Mouse (Mus musculus): ENCODE results near the gene Mipol1. TPM values are rescaled to one million over a fixed set of nuclear protein-coding genes. Genes with fewer than 3 reads are reported as not detected.
"Not testable (repeated sequence)": the region's sequence is repeated elsewhere in the genome, so short reads cannot be mapped to it uniquely, and the experiment has no call there.

Gene Mipol1
- 10 to 100 TPM; 10.3 to 13.3 TPM for total RNA-seq (2021)
- long read RNA-seq, experiment 1, transcript Mipol1-201 (11 exons, 2,117 nt): major isoform, 7 of 10 reads
- long read RNA-seq, experiment 1, partial matches to known transcripts: 1 of 10 reads
- long read RNA-seq, experiment 1, other reads (novel, unspliced or antisense): 2 of 10 reads
- long read RNA-seq, experiment 2, partial matches to known transcripts: 0 of 3 reads
- long read RNA-seq, experiment 2, other reads (novel, unspliced or antisense): 0 of 3 reads

DNA sequence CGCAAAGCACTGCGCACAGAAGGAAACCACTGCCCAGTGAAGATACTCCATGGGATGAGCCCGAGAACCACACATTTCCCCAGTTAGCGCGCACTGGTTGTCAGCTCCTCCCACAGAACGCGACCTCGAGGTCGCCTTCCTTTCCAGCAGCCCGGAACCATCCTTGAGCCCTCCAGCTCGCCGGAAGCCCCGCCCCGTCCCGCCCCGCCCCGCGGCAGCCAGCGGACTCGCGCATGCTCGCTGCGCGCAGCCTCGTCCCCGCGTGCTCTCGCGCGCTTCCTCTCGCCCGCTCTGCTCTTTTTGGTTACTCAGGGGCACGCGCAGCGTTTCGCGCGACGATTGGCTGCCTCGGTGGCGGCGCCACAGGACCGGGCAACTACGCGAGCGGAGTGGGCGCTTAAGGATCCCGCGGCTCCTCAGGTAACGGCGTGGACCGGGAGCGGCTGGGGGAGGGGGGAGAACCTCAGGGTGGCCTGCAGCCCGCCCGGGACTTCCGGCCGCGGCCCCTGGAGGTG, at the start of gene Mipol1, which contains the start of gene Prps1l3:
Gene Mipol1, plus strand, starts transcription at position 236 of the 515 bp plus-strand sequence.
Gene Prps1l3, plus strand, starts transcription at position 221 of the 515 bp plus-strand sequence.
- DNase-seq: peak; percentile 89 to 92

DNA sequence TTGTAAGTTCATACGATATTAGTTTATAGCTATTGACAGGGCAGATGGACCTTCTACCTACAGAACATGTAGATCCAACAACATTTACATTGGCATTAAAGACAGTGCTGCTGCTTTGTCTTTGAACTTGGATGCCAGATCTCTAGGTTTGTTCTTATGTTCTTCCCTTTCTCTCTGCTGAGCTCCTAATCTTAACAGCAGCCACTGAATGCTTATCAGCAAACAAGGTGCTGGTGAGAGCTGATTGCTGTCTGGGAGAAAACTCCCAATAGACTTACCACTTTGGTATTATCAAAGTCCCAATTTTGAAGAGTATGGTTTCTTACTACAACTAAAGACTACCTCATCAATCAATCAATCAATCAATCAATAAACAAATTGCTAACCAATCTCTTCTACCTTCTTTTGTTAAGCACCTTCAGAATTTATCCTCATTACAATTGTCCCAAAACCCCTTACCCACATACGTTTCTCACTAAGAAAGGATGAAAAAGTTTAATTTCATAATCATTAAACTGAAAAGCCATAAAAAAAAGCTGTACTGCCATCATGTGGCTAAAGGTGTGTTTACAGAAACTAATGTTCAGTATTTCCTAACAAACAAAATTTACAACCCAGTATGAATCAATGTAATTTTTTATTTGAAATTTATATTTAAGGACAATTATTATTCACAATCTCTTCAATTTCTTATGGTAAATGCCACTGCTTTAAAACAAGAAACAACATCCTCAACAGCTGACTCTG, 45.7 kb upstream of the Mipol1 start:
- DNase-seq: no peak

DNA sequence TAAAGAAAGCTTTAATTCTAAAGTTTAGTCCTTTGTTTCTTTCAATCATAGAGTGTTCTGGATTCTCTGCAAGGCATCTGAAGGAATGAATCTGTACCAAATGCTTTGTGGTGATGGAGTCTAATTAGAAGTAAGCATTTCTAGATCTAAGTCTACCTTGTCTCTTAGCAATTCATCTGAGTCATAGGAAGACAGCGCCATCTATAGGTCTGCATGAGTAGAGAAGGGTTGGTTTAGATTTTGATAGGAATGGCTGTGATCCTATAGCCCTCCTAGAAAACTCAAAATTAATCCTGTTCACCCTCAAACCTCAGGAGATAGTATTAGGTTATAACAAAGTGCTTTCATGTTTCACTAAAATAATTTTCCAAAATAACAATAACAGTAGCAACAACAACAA, 44.8 kb upstream of the Mipol1 start:
- DNase-seq: no peak

DNA sequence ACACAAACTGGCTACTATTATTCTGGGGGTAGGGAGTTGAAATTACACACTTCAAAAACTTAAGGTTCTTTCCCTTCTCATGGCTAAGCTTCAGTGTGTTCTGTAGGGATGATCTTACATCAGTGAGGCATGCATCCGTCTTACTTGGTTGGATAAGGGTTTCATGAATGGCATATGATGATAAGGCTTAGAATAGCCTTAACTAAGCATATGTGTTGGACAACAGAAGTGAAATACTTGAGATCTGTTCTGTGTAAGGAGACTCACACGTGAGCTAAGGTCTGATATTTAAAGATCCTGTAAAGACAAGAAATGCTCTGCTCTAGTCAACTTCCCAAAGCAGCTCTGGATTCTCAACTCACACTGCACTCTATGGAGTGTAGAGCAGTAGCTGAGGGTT, 44.1 kb upstream of the Mipol1 start:
- DNase-seq: no peak

DNA sequence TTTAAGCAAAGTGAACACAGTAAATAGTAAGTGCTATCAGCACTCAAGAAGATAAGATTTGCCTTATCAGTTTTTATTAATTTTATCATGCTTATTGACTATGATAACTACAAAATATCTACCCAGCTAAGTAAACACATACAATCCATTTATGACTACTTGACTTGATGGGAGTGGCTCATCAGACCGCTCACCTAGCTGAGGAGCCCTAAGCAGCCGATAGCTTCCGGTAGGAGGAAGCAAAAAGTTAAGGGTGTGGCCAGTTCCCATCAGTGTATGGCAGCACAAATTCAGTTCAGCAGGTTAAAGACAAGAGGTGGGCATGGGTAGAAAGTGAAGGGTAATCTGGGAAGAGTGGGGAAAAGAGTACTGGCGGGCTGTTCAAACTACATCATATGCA, 43.2 kb upstream of the Mipol1 start:
- DNase-seq: no peak

DNA sequence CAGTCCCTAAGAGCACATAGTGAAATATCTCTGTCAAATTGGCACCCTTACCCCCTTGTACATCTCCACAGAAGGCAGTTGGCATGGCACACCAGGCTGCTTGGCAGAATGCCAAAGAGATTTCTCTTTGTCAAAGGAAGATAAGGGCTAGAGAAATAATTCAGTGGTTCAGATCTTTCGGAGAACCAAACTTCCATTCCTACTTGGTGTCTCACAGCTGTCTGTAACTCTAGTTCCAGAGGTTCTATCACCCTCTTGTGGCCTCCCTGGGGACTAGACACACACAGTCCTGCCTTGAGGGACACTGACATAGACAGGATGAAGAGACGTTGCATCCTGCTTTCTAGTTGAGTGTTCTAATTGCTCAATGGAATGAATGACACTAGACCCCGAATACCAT, 35.6 kb upstream of the Mipol1 start:
- DNase-seq: peak; percentile 32 to 58

DNA sequence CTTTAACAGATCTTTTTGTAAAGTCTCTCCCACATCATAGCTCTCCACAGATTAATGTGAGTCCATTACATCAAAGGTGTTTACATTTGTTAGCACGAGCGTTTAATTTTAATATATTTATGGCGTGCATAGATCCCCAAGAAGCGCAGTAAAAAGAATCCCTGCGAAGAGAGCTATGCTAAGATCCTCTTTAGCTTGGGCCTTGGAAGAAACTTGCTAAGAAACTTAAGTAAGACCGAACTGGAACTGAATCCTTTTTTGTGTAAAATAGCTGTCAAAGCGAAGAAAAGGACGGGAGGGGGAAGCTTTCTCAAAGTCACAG, 34.0 kb upstream of the Mipol1 start:
- DNase-seq: no peak

DNA sequence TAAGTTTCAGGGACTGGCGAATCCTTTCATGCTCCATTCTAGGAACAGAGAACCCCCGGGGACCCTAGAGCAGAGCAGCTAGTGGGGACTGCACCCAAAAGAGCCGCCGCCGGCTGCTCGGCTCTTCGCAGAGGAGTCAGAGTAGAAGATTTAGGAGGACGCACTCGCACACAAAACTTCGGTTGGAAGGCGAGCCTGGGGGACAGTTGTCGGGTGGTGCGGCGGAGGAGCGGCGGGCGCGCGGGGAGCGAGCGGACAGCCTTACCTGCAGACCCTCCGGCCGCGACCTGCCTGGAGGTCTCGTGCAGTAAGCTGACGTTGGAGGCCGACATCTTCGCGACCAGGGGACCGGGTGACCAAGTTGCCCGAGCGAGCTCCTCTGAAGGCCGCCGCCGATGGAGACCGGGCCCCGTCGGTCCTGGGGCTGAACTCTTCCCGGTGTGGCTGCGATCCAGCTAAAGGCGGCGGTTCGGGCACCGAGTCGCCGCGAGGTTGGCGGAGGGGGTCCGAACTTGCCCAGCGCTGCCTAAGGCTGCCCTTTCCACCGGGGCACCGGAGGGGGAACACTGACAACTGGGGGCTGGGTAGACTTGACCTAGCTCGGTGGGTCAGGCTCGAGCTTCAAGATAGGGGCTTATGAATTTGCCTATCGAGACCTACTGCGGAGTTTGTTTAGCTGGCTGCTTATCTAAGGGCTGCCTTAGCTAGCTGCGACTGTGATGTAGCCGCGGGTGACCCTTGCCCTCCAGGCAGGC, 33.4 kb upstream of the Mipol1 start:
- DNase-seq: peak; percentile 49 to 52

DNA sequence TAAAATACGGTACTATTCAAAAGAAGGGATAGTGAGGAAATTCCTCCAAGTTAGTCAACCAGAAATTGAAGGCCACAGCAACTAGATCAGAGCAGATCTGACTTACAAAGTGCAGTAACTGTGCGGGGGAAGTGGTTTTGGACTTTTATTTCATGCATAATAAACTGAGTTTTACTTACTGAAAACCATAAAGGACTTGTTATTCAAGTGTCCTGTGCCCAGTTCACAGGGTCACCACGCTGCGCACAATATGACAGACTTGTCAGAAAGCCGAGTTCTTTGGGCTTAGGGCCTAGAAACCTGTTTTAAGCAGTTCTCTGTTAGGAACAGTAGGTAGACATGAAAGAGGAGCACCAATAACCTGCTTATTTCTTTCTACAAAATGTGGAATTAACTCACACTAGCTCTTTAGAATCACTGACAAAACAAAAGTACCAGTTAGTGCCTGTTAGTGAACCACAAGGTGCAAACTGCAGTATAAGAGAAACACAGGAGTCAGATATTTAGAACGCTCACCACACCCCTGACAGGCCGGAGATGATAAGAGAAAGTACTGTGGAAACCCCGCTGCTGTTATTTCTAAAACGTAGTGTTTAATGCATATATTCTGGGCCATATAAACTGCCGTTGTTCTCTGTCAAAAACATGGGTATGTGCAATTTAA, 32.7 kb upstream of the Mipol1 start, which contains the start of gene Slc25a21:
Gene Slc25a21, minus strand, starts transcription at position 110 of the 664 bp plus-strand sequence.
- no peak for DNase-seq

DNA sequence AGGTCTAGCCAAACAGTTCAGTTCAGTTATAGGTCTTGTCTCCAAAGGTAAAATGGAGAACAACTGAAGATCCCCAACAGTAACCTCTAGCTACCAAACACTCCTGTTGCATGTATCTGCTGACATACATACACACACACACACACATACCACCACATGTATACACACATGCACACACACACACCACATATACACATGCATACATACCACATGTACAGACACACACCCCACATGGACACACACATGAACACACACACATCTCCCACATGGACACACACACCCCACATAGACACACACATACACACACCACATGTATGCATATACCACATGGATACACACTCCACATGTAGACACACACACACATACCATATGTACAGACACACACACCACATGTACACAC, 32.0 kb upstream of the Mipol1 start:
- DNase-seq: no peak

DNA sequence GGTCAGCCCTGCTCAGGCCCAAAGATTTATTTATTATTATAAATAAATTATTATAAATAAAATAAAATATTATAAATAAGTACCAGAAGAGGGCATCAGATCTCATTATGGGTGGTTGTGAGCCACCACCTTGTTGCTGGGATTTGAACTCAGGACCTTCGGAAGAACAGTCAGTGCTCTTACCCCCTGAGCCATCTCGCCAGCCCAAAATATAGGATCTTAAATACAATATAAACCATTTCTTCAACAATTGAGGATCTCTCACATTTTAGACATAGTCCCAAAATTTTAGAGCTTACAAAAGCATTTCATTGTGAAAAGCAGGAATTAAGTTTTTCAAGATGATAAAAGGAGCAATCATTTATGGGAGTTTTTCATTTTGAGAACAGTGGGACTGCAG, 30.8 kb upstream of the Mipol1 start:
- no peak for DNase-seq

DNA sequence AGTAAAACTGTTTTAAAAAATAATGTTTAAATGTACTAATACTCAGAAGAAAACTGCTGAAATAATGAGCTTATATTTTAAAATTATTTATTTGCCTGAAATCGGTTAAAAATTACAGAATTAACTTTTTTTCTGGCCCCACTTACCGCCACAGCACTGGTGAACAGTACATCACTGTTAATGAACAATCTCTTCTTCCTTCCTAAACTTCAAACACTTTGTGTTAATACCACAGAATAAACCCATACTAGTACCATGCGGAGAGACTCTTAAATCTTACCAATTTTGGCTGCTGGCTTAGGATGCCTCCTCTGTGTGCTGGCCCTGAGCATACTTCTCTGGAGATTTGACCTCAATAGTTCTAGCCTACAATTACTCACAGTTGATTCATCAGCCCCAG, 28.3 kb upstream of the Mipol1 start:
- DNase-seq: no peak

DNA sequence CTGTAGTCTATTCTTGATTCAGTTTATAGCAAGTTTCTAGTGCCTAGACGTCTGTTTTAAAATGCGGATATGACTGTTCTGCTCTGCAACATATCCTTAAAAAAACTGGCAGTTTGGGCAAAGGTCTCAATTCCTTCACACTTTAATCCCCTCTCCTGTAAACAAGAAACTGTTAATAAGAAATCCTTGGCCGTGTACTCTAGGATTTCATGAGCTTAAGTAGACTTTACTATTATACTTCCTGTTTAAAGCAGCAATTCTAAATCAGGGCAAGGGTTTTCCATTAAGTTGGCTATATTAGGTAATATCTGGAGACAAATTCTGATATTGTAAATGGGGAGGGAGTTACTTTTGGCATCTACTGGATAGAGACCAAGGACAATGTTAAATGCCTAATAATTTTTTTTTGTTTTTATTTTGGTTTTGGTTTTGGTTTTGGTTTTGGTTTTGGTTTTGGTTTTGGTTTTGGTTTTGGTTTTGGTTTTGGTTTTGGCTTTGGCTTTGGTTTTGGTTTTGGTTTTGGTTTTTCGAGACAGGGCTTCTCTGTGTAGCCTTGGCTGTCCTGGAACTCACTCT, 25.9 kb upstream of the Mipol1 start:
- no peak for DNase-seq

DNA sequence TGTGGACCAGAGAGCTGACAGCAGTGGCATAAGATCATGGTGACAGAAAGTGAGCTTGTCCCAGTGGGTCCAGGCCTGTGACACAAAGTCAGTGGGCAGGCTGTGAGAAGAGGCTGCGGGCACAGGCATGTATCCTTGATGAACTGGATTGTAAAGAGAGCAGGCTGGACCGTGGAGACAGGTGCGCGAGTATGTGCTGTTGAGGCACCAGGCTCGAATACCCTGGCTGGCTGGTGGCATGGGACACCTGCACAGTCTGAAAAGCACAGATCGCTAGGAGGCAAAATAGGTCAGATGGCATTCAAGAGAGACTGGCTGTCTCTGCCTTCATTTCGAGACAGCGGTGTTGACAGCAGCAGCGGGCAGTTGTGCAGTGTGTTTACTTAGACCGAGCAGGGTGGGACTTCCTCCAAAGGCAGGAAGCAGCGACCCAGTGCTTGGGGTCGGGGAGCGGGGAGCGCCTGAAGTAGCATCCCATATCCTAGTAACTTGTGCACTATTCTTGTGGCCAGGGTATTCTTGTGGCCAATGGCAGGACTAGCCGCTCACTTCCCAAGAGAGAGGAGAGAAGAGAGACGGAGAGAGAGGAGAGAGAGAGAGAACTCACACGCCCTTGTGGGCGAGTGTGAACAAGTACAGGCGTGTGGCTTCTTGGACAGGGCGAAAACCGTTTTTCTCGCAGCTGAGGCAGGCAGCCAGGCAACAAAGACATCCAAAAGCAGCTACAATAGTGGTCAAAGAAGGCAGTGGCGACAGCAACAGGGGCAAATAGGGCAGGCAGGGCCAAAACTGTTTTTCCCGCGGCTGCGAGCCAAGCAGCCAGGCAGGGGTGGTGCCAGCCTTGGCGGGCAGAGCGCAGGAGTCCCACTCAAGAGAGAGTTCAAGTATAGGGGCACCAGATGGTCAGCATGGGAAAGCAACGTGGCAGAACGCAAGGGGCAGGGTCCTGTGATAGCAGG, 18.6 kb upstream of the Mipol1 start:
- DNase-seq: peak; percentile 50 to 68

DNA sequence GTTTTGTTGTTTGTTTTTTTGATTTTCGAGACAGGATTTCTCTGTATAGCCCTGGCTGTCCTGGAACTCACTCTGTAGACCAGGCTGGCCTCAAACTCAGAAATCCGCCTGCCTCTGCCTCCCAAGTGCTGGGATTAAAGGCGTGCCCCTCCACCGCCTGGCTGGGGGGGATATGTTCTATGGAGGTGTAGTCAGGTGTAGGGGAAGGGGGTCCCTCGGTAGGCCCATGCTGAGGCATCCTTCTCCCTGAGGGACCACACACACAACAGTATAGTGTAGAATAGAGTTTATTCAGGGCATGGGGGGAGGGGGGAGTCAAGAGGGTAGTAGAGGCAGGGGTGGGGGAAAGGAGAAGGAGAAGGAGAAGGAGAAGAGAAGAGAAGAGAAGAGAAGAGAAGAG, 17.8 kb upstream of the Mipol1 start:
- not testable (repeated sequence) for DNase-seq

DNA sequence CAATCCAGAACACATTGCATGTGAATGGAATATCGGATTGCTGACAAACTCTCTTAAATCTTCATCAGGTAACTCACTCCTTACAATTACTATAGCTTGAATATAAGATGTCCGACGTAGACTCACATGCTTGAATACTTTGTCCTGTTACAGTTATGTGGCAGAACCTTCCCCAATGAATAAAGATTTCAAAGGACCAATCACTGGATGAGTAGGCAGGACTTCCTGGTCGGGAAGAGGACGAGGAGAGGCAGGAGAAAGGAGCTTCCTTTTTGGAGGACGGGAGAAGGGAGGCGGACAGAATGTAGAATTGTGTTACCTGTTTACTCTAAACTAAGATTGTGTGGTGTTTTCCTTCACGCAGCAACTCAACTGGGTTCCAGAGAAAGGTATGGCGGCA, 3.8 kb upstream of the Mipol1 start:
- DNase-seq: no peak

DNA sequence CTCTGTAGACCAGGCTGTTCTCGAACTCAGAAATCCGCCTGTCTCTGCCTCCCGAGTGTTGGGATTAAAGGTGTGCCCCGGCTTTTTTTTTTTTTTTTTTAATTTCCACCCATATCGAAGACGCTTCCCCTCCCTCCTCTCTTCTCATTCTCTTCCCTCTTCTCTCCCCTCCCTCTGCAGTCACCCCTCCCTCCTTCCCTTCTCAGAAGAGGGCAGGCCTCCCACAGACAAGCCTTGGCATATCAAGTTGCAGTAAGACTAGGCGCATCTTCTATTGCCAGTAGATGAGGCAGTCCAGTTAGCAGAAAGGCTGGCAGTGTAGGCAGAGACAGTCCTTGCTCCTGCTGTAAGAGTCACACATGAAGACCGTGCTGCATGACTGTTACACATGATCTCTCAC, 2.5 kb upstream of the Mipol1 start:
- DNase-seq: no peak

DNA sequence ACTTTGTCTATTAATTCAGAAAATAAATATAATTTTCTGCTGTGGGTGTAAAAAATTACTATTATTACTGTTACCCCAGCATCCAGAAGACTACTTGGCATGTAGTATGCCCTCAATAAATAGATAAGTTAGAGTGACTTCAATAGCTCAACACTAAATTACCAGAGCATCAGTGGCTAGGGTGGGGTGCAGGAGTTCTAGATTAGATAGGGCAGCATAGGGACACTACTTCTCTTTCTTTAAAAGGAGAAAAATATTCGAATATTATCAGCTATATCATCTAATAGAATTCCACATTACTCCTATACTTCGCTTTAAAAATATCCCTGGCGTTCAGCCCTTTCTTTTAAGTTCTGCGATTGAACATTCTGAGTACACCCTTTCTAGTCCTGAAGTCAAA, 524 bp upstream of the Mipol1 start:
- no peak for DNase-seq

DNA sequence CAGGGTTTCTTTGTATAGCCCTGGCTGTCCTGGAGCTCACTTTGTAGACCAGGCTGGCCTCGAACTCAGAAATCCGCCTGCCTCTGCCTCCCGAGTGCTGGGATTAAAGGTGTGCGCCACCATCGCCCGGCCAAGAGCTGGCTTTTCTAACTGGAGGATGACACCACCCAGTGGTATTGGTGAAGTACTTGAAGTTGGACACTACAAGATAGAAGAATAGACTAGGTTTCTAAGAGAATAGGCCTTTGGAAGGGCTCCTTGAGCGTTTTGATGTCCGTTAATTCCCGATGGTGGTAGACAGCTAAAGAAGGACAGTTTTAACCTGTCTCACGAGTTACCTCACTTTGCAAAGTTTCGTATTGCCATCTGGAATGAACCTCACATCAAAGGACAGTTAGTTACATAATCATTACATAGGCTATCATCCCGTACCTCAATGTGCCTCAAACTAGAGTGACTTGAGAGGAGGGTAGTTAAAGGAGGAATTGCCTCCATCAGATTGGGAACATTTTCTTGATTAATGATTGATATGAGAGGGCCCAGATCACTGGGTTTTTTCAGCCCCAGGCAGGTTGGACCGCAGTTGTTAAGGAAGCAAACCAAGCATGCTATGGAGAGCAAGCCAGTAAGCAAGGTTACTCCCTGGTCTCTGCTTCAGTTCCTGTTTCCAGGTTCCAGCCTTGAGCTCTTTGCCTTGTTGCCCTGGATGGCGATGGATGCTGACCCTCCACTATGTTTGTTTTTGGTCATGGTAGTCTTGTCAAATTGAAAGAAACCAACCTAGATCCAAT, 1.1 kb downstream of the Mipol1 start:
- DNase-seq: peak; percentile 35 to 40

DNA sequence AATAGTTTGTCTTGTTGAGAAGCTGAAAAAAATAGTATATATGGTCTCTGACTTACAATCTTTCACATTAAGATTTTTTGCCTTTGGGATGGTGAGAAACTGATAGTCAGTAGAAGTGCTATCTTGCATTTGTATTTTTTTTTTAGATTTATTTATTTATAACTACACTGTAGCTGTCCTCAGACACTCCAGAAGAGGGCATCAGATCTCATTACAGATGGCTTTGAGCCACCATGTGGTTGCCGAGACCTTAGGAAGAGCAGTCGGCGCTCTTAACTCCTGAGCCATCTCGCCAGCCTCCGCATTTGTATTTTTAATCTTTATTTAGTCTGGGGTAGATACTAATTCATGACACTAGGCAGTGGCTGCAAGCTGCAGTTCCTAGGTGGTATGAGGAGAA, 3.2 kb downstream of the Mipol1 start:
- DNase-seq: no peak

All from adrenal gland, postnatal 36 days (tissue).